Mouse (Mus musculus) cerebellum, adult (tissue): ENCODE measurements around the gene Tnik.
A peak's percentile ranks its signal among the peaks of the same experiment; 100 is the strongest.

Experiments
- ATAC-seq: cut with Nextera tagmentation; 2 replicates; pipeline ENCODE4 v1.9.2; 2017; ENCODE audit warnings: mild to moderate bottlenecking, moderate library complexity, mixed read lengths; ENCODE audit not compliant: insufficient number of reproducible peaks, low FRiP score, low TSS enrichment

Tnik gene

DNA sequence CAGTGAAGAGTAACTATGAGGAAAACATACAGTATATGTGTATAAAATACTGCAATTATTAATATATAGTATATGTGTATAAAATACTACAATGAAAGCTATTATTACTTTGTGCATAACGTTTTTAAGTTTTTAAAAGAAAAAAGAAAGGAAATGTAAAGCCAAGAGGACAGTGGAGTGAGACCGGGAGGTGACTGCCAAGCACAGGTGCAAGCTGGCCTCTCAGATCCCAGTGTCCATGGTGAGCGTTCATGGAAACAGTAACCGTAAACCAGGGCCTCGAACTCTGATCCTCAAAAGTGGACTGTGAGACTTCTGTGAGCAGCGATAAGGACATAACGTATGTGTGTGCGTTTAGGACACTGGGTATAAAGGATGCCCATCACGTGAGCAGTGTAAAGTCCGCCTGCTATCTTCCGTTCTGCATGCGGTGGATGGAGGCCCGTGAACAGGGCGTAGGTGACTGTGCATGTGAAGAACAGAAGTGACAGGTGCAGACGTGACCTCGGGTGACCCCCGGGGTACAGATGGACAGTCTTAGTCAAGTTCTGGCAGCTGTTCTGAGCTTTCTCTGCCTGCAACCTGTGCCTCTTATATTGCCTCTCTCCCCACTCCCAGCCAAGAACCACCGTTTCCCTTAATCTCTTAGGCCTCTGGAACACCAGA, 316.1 kb downstream of the Tnik start:
- ATAC-seq, result no peak

DNA sequence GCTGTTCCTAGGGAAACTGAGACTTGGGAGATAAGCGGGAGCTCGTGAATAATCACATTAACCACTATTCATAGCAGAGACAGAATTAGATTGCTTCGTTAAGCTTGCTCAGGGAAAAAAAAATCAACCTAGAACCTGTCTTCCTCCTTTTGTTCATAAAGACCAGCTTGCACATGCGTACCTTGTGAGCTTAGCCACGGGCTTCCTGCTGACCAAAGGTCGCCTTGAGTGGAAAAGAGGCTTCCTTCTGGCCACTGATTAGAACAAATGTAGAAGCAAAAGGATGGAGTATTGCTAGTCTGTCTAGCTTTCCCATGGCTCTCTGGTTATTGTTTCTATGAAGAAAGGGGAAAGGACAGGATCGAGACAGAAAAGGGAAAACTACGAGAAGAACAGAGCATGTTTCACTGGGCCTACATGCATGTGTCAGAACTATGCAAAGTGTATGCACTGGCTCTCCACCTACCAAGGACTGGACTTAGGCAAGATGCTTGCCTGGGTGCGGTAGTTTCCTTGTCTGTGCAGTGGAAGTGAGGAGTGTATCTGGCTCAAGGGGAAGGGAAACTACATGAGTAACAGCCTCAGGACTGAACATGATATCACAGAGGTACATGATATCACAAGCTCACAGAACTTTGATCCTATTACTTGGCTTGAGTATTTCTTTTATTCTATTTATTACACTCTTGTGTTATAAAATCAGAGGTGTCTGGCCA, 322.9 kb downstream of the Tnik start:
- no peak for ATAC-seq

DNA sequence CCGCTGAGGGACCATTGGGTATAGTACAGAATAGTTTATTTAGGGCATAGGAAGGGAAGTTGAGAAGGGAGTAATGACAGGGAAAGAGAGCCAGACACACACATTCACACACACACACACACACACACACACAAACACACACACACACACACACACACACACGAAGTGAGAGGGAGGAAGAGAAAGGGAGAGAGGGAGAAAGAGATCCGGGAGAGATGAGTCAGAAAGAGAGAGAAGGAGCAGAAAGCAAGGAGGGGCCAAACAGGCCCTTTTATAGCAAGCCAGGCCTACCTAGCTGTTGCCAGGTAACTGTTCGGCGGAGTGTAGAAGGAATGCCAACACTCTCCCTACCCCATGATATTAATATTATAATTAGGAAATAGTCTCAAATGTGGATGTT, 324.8 kb downstream of the Tnik start:
- ATAC-seq, result no peak

DNA sequence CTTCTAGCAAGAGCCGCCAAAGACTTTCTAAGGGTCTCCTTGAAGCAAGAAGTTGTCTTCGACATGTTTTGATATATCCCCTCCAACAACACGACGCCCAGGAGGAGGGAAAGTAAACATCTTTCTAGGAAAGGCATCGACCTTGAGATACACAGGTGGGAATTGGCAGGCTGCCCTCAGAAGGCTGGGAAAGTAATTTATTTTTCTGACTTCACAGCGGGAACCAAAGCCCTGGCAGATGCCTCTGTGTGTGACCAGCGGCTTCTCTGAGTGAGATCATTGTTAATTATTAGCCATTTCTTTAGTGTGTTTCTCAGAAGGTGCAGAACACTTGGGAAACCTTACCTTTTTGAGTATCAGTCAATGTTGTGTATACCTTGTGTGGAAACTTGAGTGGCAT, 328.3 kb downstream of the Tnik start:
- peak; percentile 60 for ATAC-seq

DNA sequence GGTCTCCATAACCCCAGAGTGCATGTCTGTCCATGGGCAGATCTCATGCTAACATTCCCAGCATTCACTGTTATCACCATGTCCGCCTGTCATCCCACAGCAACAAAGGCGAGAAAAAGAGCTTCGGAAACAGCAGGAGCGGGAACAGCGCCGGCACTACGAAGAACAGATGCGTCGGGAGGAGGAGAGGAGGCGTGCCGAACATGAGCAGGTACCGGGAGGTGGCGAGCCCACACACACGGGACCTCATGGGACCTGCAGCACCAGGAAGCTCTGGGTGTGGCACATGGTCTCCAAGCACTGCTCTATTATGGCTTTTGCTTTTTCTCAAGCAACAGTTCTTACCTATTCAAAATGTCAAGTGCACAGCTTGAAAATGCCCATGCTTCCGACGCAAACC, 330.9 kb downstream of the Tnik start:
- no peak for ATAC-seq

DNA sequence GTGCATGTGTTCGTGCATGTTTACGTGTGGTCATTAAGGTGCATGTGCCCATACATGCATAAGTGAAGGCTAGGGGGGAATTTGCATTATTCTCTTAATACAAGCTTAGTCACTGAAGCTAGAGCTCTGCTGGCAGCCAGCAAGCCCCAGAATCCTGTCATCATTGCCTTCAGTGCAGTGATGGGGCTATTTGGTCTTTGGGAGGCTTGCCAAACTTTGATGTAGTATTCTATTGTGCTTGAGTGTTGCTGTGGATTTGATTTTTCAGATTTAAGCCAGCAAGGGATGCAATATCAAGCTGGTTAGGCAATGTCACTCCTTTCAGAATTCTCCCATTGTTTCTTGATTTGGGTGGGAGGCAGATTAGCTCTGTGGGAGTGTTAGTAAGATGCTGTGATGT, 336.5 kb downstream of the Tnik start:
- no peak for ATAC-seq

DNA sequence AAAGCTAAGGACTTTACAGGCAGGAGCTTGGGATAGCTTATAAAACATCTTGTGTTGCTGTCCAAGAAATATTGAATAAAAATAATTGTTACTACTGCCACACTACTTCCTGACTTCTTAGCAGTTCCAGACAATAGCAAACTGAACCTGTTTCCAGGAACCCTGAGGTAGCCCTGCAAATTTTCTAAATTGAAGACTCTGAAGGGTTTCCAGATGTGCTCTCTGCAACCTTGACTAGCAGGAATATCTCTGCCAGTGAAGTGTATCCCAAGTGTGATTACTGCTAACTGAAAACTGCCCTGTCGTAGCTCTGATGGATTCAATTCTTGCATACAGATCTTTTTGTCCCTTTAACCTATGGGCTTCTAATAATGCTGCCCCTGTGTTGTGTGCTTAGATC, 343.7 kb downstream of the Tnik start:
- no peak for ATAC-seq

DNA sequence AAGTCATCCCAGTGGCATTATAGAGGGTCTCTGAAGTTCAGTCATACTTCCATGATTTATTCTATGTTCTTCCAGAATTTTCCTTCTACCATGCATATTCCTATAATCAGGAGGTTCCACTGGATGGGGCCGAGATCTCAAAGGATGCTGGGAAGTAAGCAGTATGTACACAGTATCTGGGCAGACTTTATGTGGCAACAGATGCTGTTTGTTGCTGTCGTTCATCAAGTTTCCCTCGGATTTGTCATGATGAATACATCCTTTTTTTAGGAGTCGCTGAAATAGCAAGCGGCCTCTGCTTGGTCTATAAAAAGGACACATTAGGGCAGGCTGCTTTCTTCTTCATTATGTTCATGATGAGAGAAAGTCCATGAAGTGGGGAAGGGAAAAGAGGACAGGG, 349.3 kb downstream of the Tnik start:
- no peak for ATAC-seq

DNA sequence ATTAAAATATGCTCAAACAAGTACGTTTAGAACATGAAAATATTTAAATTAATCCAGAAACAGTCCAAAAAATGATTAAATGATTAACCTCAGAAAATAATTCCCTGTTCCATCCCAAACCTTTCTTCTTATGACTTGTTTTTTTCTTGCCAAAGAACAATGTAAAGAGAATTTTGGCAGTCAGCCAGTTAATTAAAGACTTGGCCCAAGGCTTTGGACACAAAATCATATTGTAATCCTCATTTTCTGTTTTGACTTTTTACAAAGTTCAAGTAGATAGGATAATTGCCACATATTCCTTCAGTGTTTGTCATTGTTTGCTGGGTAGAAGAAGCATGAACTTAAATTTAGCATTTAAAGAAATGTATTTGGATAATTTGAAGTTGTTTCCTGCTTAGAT, 353.4 kb downstream of the Tnik start:
- ATAC-seq, result no peak

DNA sequence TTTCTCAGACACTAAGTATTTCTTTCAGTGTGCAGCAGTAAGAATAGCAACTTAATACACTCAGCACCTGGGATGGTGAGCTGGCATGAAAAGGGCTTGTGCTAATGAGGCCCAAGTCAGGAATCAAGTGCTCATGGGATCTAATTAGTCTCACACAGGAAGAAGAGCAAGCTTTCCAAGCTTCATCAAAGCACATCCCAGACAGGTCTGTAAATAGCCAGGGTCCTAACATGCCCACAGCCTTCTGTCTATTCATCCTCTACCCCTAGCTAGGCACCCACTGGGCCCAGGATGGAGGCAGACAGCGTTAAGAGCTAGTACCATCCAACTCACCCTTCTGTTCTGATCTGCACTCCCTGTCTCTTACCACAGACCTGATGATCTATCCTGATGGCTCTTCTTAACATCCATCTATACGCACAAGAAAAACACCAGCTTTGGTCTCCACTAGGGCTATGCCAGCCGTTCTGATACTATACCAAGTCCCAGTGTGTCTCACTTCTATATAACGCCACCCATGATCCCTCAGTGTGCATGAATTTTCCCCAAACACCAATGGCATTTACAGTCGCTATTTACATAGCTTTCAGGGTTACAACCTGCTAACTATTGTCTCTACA, 354.1 kb downstream of the Tnik start:
- no peak for ATAC-seq

DNA sequence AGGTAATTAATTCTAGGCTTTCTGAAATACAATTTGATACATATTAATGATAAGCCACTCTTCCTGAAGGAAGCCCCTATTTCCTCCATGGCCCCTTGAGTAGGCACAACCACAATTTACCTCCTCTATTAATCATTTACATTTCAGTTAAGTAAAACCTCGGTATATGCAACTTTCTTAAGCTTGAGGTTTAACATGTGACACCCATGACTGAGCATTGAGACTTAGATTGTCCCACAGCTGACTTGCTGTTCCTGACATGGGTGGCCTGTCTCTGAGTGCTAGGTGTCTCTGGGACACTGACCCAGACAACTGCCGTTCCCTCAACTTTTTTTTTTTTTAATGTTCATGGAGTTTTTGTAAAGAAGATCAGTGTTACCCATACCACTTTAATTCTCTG, 358.8 kb downstream of the Tnik start:
- ATAC-seq, result no peak

DNA sequence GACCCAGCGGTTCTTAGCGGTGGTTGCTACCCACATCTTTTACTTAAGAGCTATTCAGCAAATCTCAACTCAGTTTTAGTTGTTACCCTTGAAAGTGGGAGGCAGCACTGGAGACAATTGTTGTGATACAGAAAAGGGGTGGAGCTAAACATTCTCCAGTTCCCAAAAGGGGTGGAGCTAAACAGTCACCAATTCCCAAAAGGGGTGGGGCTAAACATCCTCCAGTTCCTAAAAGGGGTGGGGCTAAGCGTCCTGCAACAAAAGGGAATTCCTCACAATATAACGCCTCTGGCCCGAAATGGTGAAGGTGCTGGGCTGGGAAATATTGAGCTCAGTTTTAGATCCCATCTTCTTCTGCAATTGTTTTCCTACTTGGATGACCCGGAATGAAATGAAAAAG, 363.8 kb downstream of the Tnik start:
- no peak for ATAC-seq

DNA sequence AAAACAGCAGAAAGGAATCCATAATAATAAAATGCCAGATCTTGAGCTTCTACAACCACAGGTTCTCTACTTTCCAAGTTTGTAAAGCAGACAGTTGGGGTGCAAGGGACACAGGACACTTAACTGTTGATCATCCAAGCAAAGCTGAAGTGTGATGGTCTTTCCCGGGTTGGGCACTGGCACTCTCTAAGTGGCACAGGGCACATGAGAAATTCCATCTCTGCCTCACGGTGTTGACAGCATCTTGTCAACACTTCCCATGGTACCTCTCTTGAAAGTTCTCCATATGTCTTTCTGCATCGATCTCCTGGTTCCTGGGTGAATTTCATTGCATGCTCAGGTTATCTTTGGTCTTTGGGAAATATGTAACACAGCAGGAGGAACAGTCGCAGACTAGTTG, 373.8 kb downstream of the Tnik start:
- ATAC-seq, result no peak

DNA sequence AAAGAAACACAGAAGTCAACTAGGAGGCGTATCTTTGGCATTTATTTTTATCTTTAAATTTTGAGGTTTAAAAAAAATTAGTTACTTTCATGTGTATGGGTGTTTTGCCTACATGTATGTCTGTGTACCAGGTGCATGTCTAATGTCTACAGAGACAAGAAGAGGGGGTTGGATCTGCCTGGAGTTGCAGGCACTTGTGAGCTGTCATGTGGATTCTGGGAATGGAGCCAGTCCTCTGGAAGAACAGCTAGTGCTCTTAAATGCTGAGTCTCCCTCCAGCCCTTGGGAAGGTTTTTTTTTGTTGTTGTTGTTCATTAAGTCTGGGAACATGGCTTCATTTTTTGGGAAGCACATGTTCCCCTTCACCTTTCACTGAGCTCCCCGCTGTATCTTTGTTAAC, 375.9 kb downstream of the Tnik start:
- ATAC-seq, result 0 out of 2 replicates have a peak, but pooled peaks have one; percentile 60

DNA sequence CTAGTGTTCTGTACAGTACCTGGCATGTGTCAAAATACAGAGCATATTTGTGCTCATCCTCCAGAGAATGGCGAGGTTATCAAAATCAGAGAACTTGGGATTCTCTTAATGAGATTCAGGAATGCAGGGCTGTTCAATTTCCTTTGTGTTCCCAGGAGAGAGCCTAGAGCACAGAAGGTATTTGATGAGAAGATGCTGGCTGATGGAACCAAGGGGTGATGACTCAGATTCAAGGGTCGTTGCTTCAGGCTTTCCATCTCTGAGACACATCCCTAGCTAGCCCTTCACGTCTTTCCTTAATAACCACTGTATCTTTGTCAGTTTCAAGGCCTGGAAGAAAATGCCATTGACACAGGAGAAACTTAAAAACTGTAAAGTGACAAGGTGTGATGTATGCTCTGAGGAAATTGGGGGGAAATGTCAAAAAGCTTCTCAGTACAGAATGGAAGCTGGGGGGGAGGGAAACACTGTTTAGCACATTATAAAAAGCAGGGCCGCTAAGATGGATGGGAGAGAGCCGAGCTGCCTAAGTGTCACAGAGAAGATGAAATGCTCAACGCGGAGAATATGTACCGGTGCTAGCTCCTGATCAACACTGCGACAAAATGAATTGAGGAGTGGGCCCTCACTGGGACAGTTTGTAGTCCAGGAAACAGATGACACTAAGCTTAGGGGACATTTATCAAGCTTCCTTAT, 380.4 kb downstream of the Tnik start:
- no peak for ATAC-seq

DNA sequence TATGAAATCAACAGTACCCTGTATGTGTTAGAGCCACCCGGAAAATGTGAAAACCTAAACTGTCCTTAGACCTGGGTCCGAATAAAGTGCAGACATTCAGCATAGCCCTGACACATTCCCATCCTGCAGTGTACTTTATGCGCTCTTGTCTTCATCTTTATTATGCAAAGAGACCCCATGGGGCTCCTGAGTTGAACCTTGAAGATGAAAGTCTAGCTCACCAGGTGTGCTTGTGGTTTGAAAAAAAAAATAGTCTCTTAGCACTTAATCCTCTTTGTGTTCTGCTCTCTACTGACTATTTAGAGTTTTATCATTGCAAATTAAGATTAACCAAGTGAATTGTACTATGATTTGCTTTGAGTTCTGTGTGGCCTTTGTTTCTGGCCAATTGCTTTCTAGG, 389.6 kb downstream of the Tnik start:
- no peak for ATAC-seq

DNA sequence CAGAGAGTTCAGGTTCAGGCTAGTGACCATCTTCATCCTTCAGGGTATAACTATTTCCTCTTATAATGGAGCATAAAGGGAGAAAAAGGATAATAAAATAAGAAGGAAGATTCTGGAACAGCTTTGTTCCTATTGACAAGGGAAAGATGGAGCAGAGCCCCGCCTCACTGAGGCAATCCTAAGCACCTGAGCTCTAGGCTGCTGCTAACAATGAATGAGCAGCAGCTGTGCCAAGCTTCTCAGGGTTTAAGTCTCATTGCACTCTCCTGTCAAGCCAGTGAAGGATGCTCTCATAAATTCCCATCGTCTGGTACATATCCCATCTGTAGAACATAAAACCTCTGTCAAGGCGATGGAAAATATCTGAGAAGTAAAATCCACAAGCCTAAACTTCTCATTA, 390.0 kb downstream of the Tnik start:
- no peak for ATAC-seq

DNA sequence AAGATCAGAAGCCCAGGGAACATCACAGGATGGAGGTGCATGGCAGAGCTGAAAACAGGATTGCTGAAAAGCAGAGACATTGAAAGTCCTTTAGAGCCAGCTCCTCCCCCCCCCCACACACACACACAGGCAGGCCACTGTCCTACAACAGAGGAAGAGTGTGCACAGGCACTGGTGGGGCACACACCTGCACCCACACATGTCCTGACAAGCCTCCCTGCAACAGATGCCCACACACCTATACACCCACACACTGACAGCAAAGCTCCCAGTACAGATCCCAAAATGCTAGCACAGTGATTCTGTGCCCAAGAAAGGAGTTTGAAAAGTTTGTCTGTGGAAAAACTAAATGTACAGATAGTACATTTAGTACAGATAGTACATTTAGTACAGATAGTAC, 391.7 kb downstream of the Tnik start:
- no peak for ATAC-seq

DNA sequence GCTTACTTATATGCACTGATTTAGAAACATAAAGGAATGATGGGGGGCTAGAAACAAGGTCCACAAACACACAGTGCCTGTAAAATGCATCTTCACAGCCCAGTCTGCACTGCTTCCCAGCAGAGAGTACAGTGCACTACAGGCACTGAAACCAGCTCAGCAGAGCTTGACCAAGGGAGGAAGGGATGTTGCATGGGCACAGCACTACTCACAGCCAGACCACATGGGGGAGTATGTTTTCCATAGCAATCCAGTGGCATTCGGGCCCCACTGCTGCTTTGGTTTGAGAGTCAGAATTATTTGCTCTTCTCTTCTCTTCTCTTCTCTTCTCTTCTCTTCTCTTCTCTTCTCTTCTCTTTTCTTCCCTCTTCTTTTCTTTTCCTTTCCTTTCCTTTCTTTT, 395.3 kb downstream of the Tnik start:
- ATAC-seq, result no peak

DNA sequence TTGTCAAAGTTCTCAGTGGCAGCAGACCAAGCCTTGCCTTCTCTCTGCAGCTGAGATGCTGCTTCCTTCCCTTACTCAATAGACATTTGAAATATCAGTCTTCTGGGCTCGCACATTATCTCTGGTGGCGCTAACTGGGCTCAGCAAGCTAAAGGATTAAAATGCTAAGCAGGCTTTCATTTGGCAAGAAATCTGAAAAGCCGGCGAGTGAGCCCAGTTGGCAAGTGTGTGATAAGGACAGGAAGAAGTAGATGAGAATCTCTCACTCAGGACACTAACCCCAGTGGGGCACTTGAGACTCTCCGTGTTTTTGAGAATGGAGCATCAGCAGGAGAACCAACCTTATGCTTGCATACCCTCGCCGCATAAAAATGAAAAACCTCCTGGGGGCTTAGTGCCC, 417.8 kb downstream of the Tnik start:
- no peak for ATAC-seq

DNA sequence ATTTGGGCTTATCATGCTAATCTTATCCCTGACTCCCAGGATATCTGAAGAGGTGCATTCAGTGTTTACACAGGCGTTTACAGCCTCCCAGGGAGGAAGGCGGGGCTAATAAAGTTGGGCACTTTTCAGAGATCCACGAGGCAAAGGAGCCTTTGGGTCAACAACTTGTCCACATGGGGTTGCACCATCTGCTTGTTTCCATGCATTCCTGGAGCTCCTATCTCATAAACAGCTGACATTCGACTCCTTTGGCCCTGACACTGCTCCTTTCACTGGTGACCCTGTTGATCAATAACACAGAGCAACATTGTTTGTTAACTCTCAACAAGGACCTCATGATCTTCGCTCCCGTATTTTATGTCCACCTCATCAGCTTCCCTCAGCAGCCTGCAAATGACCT, 418.9 kb downstream of the Tnik start:
- no peak for ATAC-seq
